Mouse (Mus musculus) thymus, postnatal 0 days (tissue): Measurements from ENCODE around the gene Mindy1. TPM values are rescaled to one million over a fixed set of nuclear protein-coding genes. Genes with fewer than 3 reads are reported as not detected.
A peak's percentile ranks its signal among the peaks of the same experiment; 100 is the strongest.

Source experiments
- DNase-seq: peaks from one replicate; pipeline ENCODE4 v3.0.0-alpha.2; 2015; ENCODE audit warnings: low spot score
- polyA plus RNA-seq: library from polyadenylated mRNA; unstranded; fragments of >200 nt; fragmentation: Nextera tagmentation; extraction: Ambion mirVana; gene quantifications from 2 replicates; pipeline ENCODE4 v1.2.1, GENCODE M21; 2015

Gene Mindy1
- polyA plus RNA-seq, 1 experiment from 2014 or later, result 22.8 TPM

DNA sequence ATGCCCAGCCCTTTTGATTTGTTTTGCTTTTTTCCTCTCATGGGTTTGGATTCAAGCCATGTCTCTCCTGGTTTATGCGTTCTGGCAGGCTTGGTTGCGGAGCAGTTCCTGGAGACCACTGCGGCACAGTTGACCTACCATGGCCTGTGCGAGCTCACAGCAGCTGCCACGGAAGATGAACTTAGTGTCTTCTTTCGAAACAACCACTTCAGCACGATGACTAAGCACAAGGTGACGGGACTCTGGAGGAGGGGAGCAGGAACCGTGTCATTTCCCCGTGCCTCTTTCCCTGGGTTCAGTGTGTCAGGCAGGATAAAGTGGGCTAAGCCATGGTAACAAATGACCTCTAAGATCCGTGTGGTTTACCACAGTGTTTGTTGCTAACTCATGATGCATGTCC lies 12.4 kb downstream of the Mindy1 start:
- no peak for DNase-seq

DNA sequence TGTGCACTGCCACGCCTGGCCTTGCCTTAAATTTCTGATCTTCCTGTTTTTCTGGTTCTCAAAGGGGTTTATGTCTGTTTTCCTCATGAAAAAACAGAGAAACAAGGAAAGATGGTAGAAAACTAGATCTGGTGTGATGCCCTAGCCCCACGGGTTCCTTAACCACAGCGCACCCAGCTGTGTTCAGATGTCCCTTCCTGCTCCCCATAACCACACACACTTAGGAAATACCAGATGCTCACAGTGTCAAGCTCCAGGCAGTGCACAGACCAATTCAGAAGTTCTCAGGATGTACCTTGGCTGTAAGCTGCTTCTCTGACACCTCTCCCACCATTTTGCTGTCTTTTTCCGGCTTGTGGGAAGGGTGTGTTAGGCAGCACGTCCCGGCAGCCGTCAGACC lies 13.2 kb downstream of the Mindy1 start:
- DNase-seq, result no peak

DNA sequence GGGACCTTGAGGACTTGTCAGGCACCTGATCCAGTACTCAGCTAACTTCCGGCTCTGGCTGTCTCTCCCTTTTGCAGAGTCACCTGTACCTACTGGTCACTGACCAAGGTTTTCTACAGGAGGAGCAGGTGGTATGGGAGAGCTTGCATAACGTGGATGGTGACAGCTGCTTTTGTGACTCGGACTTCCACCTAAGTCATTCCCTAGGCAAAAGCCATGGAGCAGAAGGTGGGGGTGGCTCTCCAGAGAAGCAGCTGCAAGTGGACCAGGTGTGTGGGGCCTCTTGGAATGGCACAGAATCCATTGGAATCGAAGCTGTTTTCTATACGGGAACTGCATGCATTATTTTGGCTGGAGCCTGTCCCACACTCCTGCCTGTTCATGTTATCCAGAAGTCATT lies 13.6 kb downstream of the Mindy1 start:
- DNase-seq, result no peak

DNA sequence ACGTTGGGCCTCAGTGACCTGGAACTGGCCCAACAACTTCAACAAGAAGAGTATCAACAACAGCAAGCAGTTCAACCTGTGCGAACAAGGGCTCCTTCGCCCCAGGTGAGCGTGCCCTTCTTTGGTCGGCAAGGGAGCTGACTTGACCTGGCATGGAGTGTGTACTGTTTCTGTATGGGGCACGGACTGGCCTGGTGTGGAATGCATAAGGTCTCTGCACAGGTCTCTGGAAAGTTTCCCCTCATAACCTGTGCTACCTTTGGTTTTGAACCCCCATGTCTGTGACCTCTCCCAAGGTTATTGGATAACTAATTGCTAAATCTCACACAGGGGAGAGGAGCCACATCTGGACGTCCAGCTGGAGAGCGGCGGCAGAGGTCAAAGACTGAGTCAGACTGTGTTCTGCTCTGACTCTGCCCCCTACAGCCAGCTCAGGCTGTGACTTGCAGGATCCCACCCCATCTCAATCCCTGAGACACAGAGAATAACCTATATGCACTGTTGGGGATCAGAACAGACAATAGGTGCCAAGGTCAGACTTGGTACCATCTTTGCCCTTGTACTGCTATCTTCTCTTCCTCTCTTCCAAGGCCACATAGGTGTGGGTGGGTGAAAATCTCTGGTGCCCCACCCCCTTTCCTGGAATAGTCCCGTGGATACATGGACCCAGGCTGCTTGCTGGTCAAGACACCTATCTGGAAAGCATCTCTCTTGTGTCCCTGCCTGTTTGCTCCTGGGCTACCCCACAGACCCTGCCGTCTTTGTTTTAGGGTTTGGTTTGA lies 14.4 kb downstream of the Mindy1 start:
- DNase-seq, result no peak

DNA sequence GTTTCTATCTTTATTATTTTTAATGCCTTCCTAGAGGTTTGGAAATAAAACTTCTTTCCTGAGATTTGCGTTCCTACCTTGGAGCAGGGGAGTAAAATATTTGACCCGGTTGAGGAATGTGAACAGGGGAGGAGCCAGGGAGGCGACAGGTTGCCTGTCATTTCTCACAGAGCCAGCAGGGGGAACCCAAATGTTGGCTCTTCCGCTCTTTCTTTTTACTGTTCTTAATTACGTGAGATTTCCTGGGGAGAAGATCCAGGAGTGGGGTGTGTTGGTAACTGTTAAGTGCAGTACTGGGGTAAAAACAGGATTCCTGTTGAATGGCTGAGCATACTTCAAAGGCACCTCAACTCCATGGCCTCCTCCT lies 14.9 kb downstream of the Mindy1 start:
- peak; percentile 53 for DNase-seq

DNA sequence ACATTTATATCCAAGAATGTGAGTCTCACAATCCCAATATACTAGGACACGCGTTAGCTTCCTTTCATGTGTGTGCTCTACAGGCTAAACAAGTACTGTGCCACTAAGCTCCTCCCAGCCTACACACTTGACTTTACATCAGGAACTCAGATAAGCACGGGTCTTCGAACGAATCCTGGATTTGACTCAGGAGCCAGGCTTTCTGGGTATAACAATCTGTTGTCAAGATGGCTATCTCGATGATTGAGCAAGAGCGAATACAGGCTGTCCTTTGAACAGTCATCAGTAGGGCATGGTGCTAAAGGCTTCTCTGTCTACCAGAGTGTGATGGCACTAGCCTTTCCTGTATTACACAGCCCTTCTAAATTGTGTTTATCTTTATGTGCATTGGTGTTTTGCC lies 16.9 kb downstream of the Mindy1 start:
- DNase-seq, result no peak

DNA sequence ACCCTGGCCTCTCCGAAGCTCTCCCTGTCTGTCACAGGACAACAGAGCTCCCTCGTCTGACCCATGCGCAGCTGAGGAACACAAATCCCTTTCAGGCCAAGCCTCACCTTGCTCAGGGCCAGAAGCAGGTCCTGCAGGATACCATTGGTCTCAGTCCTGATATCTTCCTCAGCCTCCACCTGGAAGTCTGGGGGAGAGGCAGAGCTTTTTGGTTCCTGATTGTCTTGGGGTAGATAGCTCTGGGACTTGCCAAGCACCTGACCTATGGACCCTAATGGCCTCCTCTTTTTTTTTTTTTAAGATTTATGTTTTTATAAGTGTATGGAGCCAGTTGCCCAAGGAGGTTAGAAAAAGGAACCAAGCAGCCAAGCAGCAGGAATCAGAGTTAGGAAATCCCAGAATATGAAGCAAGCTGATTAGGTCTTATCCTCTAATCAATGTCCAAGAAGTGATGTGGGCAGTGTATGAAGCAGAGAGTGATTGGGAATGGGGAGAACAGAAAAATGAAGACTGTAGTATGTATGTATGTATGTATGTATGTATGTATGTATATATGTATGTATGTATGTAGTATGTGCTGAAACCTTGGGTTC lies 20.2 kb downstream of the Mindy1 start:
- DNase-seq, result no peak

DNA sequence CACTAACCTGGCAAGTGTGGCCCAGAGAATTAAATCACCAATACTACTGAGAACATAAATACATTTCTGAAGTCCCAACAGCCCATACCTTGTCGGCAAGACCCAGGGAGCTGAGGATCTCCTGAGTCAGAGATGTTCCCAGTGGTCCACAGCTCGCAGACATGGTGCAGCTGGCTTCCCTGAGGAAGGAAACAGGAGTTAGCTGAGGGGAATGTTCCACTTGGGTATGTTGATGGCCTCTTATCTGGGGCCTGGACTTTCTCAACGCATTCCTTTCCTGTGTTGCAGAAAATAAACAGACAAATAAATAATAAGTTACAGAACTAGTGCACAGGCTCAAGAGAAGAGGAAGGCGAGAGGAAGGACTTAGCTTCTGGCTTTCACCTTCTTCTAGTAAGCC lies 25.1 kb downstream of the Mindy1 start:
- no peak for DNase-seq

DNA sequence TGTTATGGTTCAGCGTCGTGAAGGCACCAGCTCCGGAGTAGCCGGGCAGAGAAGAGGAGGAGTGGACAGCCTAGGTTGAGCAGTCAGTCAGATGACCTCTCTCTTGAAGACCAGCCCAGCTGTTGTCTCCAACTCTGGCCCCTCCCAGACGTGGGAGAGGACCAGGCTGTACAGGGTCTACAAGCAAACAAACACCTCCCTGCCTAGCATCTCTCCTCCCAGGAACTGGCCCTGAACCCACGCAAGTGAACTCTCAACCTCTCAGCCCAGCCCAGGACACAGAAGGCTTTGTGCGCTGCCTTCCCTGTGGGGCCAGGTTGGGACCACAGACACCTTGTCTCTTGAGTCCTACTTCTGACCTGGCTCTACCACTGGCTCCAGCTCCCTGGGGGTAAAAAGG lies 26.0 kb downstream of the Mindy1 start, which contains the start of gene Anxa9:
TSS of gene Anxa9 (minus strand) at position 77 of the 400 bp plus-strand sequence.
- DNase-seq, result no peak

DNA sequence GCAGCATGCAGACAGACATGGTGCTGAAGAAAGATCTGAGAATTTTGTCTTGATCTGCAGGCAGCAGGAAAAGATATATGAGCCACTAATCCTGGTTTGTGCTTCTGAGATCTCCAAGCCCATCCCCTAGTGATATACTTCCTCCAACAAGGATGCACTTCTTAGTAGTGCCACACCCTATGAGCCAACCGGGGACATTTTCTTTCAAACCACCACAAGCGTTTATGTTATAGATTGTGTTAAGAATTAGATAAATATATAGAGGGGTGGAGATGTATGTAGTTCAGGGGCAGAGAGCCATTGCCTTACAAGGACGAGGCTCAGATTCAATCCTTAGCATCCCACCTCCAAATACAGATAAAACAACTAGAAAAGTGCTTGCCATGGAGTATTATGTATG lies 29.4 kb downstream of the Mindy1 start:
- no peak for DNase-seq

DNA sequence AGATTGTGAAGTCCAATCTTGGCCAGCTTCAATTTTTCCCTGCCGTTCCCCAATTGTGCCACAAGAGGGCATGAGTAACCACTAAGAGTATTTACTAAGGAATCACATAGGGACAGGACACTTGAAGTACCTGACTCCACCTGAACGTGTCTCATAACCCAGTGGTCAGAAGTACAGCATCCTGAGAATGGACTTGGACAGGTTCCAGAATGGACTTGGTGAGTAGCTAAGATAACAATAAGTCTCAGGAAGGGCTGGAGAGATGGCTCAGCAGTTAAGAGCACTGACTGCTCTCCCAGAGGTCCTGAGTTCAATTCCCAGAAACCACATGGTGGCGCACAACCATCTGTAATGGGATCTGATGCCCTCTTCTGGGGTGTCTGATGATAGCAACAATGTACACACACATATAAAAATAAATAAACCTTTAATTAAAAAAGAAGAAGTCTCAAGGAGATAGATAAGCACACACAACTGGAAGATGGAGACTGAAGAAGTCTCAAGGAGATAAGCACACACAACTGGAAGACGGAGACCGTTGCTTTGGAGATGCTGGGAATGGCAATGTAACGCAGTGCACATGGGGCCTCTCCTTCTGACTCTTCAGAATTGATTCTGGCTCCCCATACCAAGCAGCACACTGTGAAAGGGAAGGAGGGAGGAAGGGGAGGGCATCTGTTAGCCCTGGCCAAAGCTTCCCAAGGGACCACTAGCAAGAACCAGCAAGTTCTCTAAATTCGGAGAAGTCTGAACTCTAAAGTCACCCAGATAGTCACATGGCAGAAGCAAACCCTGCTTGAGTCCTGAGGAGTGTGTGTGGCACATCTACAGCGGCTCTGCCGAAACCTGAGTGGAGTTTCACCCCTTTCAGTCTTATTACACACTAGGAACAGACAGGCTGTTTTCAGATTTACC lies 30.1 kb downstream of the Mindy1 start:
- peak; percentile 55 for DNase-seq

DNA sequence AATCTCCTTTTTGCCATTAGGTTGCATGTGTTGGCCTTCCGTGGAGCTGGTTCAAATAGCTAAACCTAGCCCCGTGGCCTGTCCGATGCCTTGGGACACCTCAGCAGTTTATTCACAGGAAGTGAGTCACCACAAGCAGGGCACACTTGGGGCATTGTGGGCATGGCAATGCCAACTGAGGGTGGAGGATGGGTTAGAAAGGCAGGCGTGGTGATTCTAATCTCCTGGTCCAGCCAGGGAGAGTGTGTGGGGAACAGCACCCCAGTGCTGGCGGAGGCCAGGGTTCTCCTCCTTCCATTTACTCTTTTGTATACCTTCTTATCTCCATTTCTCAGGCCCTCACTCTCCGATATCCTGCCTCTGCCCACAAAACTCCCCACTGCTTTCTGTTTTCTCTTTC lies 31.5 kb downstream of the Mindy1 start:
- no peak for DNase-seq

DNA sequence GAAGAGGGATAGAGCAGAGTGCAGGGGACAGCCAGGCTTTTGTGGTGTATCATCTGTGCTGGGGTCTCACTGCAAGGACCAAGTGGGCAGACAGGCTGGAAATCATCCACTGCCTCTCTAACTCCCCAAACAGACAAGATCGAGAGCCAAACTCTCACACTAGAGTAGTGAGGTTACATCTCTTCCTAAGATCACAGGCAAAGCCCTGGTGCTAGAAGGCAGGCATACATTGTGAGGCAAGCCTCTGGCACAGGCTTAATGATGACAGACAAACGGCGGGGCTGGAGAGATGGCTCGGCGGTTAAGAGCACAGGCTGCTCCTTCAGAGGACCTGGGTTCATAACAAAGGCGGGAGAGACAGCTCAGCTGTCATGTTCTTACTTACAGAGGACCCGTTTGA lies 32.3 kb downstream of the Mindy1 start:
- no peak for DNase-seq

DNA sequence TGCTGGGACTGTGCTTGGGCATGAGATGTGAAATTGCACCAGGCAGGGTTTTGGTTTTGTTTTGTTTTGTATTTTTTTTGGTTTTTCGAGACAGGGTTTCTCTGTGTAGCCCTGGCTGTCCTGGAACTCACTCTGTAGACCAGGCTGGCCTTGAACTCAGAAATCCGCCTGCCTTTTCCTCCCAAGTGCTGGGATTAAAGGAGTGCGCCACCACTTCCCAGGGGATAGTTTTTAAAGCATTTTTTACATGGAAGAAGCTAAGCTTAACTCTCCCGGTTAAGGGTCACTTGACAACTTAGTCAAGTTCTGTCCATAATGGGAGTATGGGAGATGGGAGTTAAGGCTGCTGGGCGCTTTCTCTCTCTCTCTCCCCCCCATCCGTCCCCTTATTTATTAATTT lies 32.9 kb downstream of the Mindy1 start:
- no peak for DNase-seq

DNA sequence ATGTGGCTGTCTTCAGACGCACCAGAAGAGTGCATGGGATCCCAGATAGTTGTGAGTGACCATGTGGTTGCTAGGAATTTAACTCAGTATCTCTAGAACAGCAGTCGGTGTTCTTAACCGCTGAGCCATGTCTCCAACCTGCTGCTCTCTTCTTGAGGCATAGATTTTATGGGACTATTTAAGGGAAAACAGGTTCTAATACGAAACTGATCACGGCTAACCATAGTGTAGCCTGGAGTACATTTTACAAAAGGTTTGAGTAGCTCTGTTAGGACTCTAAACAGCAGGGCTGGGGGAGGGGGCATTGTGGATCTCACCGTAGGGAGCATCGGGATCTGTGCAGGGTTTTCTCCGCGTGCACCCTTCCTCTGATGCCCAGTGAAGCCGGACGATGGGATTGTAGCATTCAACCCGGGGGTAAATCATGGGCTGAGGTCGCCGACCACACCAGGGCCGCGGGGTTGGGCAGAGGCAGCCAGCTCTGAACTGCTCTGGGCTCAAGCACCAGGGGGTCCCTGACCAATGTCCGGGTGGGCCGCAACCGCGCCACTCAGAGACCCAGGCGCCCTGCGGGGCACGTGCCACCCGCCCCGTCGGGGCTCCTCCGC lies 33.4 kb downstream of the Mindy1 start, which contains the start of gene Cers2:
TSS of gene Cers2 (plus strand) at position 306 of the 608 bp plus-strand sequence.
- no peak for DNase-seq

DNA sequence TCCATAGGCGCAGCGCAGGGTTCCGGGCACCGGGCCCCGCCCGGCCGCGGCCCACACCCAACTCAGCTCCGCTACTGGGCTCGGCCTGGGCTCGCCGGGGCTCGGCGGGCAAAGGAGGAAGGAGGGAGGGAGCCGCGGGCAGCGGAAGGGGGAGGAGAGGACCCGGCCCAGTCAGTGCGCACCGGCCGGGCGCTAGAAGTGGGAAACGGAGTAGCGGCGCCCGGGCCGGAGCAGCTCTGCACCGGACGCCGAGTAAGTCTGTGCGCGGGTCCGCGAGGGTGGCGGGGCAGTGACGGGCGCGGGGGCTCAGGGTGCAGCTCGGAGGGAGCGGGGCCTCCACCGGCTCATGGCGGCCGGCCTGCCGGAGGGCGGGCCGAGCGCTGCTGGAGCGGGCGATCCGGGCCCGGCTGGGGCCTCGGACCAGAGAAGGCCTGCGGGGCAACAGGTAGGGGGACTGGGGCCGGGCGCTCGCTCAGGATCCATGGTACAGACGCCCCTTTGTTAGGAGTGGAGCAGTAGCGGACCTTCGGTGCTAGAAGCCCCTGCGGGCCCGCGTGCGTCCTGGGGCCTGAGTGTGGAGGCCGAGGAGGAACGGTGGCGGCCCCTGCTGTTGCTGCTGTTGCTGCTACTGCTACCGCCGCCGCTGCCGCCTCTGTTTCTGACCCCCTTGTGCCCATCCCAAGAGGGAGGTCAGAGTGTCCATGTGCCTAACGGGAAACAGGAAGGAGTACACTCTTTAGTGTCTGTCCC lies 34.1 kb downstream of the Mindy1 start:
- peak; percentile 88 for DNase-seq

DNA sequence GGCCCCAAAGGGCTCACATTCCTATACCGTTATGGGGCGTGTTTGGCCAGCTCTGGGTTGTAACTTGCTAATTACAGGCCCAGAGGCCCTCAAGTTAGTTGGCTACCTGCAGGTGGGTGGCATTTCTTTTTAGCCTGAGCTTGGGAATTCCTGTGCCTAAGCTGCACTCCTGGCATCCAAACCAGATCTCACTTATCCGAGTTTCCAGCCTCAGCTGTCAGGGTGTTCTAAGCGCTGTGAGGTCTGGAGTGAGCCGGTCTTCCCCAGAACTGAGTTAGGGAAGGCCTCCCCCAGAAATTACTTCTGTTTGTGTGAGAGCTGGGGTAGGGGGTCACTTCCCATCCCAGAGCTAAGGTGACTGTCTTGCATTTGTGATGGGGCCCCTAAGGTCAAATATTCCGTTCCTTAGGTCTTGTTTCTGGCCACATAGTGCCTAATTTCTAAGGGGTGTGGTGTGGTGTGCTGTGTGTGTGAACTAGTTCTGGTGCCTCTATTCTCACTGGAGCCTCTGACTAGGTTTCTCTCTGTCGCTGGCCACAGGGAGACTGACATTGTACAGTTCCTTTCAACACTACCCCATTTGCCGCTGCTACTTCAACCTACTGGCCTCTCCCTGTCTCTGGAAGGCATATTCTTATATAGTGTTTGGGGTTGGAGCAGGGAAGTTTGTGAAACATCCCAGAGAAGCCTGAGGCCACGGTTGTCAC lies 34.9 kb downstream of the Mindy1 start:
- no peak for DNase-seq

DNA sequence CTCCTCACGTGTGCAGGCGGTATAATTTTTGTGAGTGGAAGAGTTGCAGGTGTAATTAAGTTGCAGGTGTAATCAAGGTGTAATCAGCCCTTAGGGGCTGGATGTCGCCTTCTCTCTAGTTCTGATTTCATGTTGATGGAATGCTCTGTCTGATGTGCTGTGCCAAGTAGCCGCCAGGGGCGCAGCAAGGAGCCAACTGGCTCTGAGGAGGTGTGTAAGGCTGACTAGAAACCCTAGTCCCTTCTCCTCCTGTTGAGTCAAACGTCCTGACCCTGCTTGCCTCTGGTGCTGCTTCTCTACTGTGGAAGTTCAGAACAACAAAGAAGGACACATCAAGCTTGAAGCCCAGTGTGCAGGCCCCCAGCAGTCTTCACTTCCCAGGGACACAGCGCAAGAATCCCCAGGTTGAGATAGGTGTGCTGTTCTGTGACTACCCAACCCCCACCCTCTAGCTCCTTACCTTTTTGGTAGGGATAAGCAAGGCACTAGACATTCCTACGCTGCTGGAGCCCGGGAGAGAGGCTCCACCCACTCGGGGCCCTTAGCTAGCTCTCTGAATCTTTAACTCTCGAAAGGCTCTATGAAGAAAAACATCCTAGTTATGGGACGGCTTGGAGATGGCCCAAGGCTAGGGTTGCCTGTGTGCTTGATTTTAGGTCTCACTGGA lies 36.4 kb downstream of the Mindy1 start:
- peak; percentile 61 for DNase-seq

DNA sequence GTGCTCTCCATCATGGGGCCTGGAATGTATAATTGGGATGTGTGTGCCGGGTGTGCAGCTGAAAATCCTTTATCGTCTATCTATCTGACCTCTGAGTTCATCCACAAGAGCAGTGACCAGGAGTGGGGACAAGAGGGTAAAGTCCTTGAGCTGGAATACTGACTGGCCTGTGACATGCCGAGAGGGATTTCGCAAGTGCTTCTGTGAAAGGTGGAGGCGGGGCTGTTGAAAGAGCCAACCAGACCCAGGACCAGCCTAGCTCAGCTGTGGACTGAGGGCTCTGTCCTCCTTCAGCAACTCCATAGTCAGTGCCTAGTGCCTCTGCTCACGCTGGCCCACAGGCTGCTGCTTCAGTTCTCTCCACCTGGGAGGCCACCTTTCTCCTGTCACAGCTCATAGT lies 37.4 kb downstream of the Mindy1 start:
- no peak for DNase-seq

DNA sequence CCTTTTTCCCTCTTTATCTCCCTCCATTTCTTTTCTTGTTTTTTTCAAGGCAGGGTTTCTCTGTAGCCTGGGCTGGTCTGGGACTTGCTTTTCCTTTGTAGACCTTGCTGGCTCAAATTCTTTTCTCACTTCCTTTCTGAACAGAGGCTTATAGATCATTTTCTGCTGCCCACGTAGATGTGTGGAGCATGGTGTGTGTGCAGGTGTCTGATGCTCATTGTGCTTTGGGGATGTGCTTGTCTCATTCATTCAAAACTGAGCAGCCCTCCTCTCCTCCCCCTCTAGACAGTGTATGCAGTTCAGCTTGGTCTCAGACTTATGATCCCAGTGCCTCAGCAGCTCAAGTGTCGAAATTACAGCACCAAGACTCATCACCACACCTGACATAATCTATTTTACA lies 38.0 kb downstream of the Mindy1 start:
- DNase-seq, result no peak
